Mouse (Mus musculus): ENCODE data around the gene Gmds.

The Gmds gene

GRCm38 (mm10) chr13:31810375-31810692, 528.2 kb downstream of the Gmds start:
- DNase-seq (ENCODE audit: low spot score) = no peak

- no peak for DNase-seq (ENCODE audit: low spot score)
Observed at GRCm38 (mm10) chr13:31809701-31810100, 528.8 kb downstream of the Gmds start.

- DNase-seq (ENCODE audit: low spot score) = no peak
Observed at GRCm38 (mm10) chr13:31808804-31809420, 529.6 kb downstream of the Gmds start.

GRCm38 (mm10) chr13:31808116-31808803, 530.3 kb downstream of the Gmds start:
- DNase-seq (ENCODE audit: low spot score) = peak; percentile 76

- peak; percentile 26 for DNase-seq (ENCODE audit: low spot score)
Observed at GRCm38 (mm10) chr13:31807736-31808115, 530.8 kb downstream of the Gmds start.

- DNase-seq (ENCODE audit: low spot score) = no peak
Observed at GRCm38 (mm10) chr13:31806890-31807735, 531.4 kb downstream of the Gmds start.

- peak; percentile 92 for DNase-seq (ENCODE audit: low spot score)
Observed at GRCm38 (mm10) chr13:31806428-31806832, 532.1 kb downstream of the Gmds start, which contains the start of gene Foxc1. Gene Foxc1 (plus strand): TSS chr13:31806633.

GRCm38 (mm10) chr13:31805831-31806427, 532.6 kb downstream of the Gmds start:
- DNase-seq (ENCODE audit: low spot score) = no peak

GRCm38 (mm10) chr13:31804571-31804970, 534.0 kb downstream of the Gmds start:
- DNase-seq (ENCODE audit: low spot score) = no peak

GRCm38 (mm10) chr13:31803166-31804093, 535.1 kb downstream of the Gmds start:
- no peak for DNase-seq (ENCODE audit: low spot score)

GRCm38 (mm10) chr13:31802447-31802846, 536.1 kb downstream of the Gmds start:
- no peak for DNase-seq (ENCODE audit: low spot score)

- DNase-seq (ENCODE audit: low spot score) = no peak
Observed at GRCm38 (mm10) chr13:31801703-31802305, 536.7 kb downstream of the Gmds start.

GRCm38 (mm10) chr13:31800581-31801576, 537.7 kb downstream of the Gmds start:
- DNase-seq (ENCODE audit: low spot score) = peak; percentile 52

GRCm38 (mm10) chr13:31798075-31798474, 540.5 kb downstream of the Gmds start:
- no peak for DNase-seq (ENCODE audit: low spot score)

GRCm38 (mm10) chr13:31797346-31797745, 541.2 kb downstream of the Gmds start:
- no peak for DNase-seq (ENCODE audit: low spot score)

GRCm38 (mm10) chr13:31793163-31793562, 545.4 kb downstream of the Gmds start:
- no peak for DNase-seq (ENCODE audit: low spot score)

- DNase-seq (ENCODE audit: low spot score) = peak; percentile 78
Observed at GRCm38 (mm10) chr13:31792480-31793132, 545.9 kb downstream of the Gmds start.

GRCm38 (mm10) chr13:31784757-31785156, 553.8 kb downstream of the Gmds start:
- DNase-seq (ENCODE audit: low spot score) = no peak

- DNase-seq (ENCODE audit: low spot score) = no peak
Observed at GRCm38 (mm10) chr13:31782063-31782462, 556.5 kb downstream of the Gmds start.
